Mouse (Mus musculus) lung, embryonic 14.5 days (tissue): Measurements from ENCODE around the gene Socs1. TPM values are rescaled to one million over a fixed set of nuclear protein-coding genes. Genes with fewer than 3 reads are reported as not detected.
A peak's percentile ranks its signal among the peaks of the same experiment; 100 is the strongest.

Experiments used
- ATAC-seq: fragments of 200-750 bp; cut with Nextera tagmentation; 2 replicates; pipeline ENCODE4 v1.8.0; 2017; ENCODE audit warnings: mild to moderate bottlenecking, moderate TSS enrichment, moderate library complexity; ENCODE audit not compliant: insufficient read depth
- DNase-seq: peaks from one replicate; pipeline ENCODE4 v3.0.0-alpha.2; 2015
- H3K27ac ChIP-seq: fragments of 300-500 bp; sonication (generic); 2 replicates; pipeline ENCODE4 v1.5.1; 2014; ENCODE audit warnings: low read depth, mild to moderate bottlenecking, moderate library complexity
- H3K27me3 ChIP-seq: fragments of 300-500 bp; sonication (generic); 2 replicates; pipeline ENCODE4 v1.6.1; 2014; ENCODE audit warnings: low read length, control low read depth; ENCODE audit not compliant: insufficient read depth
- H3K36me3 ChIP-seq: fragments of 300-500 bp; sonication (generic); 2 replicates; pipeline ENCODE4 v1.6.1; 2014; ENCODE audit warnings: control low read depth; ENCODE audit not compliant: insufficient read depth
- H3K4me1 ChIP-seq: fragments of 300-500 bp; sonication (generic); 2 replicates; pipeline ENCODE4 v1.6.1; 2014; ENCODE audit warnings: antibody characterized with exemption, control low read depth; ENCODE audit not compliant: insufficient read depth
- H3K4me2 ChIP-seq: fragments of 300-500 bp; sonication (generic); 2 replicates; pipeline ENCODE4 v1.6.1; 2014; ENCODE audit warnings: mild to moderate bottlenecking
- H3K4me3 ChIP-seq: fragments of 300-500 bp; sonication (generic); 2 replicates; pipeline ENCODE4 v1.5.1; 2014; ENCODE audit warnings: low read depth, low read length
- H3K9ac ChIP-seq: fragments of 300-500 bp; sonication (generic); 2 replicates; pipeline ENCODE4 v1.6.1; 2014
- H3K9me3 ChIP-seq: fragments of 300-500 bp; sonication (generic); 2 replicates; pipeline ENCODE4 v1.6.1; 2016; ENCODE audit warnings: low read depth, low read length, control low read depth
- CTCF ChIP-seq: IDR thresholded peaks from 2 replicates; pipeline ENCODE4 v1.5.1; 2016; ENCODE audit warnings: antibody characterized with exemption, low read depth
- WGBS: fragments of 180-500 bp; shearing (Covaris S2); extraction: QIAGEN DNeasy Blood & Tissue Kit; methylation state at CpG from one replicate; pipeline ENCODE4 v1.1.7; 2014; 5-methylcytosine and 5-hydroxymethylcytosine counted together
- polyA plus RNA-seq: library from polyadenylated mRNA; unstranded; fragments of >200 nt; fragmentation: Nextera tagmentation; extraction: Ambion mirVana; gene quantifications from 2 replicates; pipeline ENCODE4 v1.2.1, GENCODE M21; 2014

The Socs1 gene
- polyA plus RNA-seq, 1 experiment from 2014 or later = 9.1 TPM

- peak overlapping the region; percentile 98 for H3K4me2 ChIP-seq
- peak overlapping the region; percentile 32; the same call in 1 of the 2 replicates for H3K9ac ChIP-seq
- TF ChIP-seq CTCF = no peak
- no peak for ATAC-seq
- 47% methylated on average over 6 of the region's 6 CpGs for WGBS
- no peaks in the 10 kb centered on the region for H3K27me3 ChIP-seq
- DNase-seq = no peak
- H3K4me3 ChIP-seq = peak overlapping the region; percentile 70; the same call in 1 of the 2 replicates
- H3K27ac ChIP-seq = peak overlapping the region; percentile 84
- no peaks in the 10 kb centered on the region for H3K9me3 ChIP-seq
- peaks cover 23% of the 10 kb centered on the region for H3K4me1 ChIP-seq
- H3K36me3 ChIP-seq = no peaks in the 10 kb centered on the region
Observed at GRCm38 (mm10) chr16:10782377-10783151, 2.8 kb downstream of the Socs1 start.

GRCm38 (mm10) chr16:10781862-10782371 is 3.4 kb downstream of the Socs1 start:
- H3K27me3 ChIP-seq = no peaks in the 10 kb centered on the region
- no peaks in the 10 kb centered on the region for H3K36me3 ChIP-seq
- H3K4me3 ChIP-seq = peak overlapping the region; percentile 70; the same call in 1 of the 2 replicates
- peak overlapping the region; percentile 84 for H3K27ac ChIP-seq
- 36% methylated on average over 9 of the region's 9 CpGs for WGBS
- peaks cover 24% of the 10 kb centered on the region for H3K4me1 ChIP-seq
- no peak for ATAC-seq
- peak; percentile 72 for DNase-seq
- H3K9ac ChIP-seq = 0 out of 2 replicates have a peak overlapping the region, but pooled peaks have one; percentile 32
- no peak for TF ChIP-seq CTCF
- H3K4me2 ChIP-seq = peak overlapping the region; percentile 98
- H3K9me3 ChIP-seq = no peaks in the 10 kb centered on the region

GRCm38 (mm10) chr16:10780631-10781120 is 4.7 kb downstream of the Socs1 start:
- Histone ChIP-seq H3K36me3 (no peaks in the 10 kb centered on the region), H3K4me1 (peaks cover 19% of the 10 kb centered on the region)

GRCm38 (mm10) chr16:10777579-10778160 is 7.7 kb downstream of the Socs1 start:
- Histone ChIP-seq H3K27ac (no peak overlapping the region), H3K4me3 (no peak overlapping the region), H3K36me3 (no peaks in the 10 kb centered on the region), H3K4me1 (peaks cover 12% of the 10 kb centered on the region), H3K9me3 (no peaks in the 10 kb centered on the region), H3K4me2 (no peak overlapping the region), H3K27me3 (no peaks in the 10 kb centered on the region), H3K9ac (no peak overlapping the region)
- ATAC-seq = no peak
- no peak for TF ChIP-seq CTCF
- no peak for DNase-seq
- WGBS = 55% methylated on average over 5 of the region's 5 CpGs

More at GRCm38 (mm10) chr16:10780631-10781120, 4.7 kb downstream of the Socs1 start:
- H3K9ac ChIP-seq = no peak overlapping the region
- ATAC-seq (no peak), DNase-seq (no peak)
- 58% methylated on average over 5 of the region's 5 CpGs for WGBS
- peak overlapping the region; percentile 9; the same call in 1 of the 2 replicates for H3K27ac ChIP-seq
- no peak overlapping the region for H3K4me3 ChIP-seq
- H3K9me3 ChIP-seq = no peaks in the 10 kb centered on the region
- H3K4me2 ChIP-seq = no peak overlapping the region
- H3K27me3 ChIP-seq = no peaks in the 10 kb centered on the region
- TF ChIP-seq CTCF = no peak

GRCm38 (mm10) chr16:10776322-10776721 is 9.0 kb downstream of the Socs1 start:
- Histone ChIP-seq H3K4me2 (no peak overlapping the region), H3K27ac (no peak overlapping the region), H3K9me3 (no peaks in the 10 kb centered on the region), H3K4me1 (0 out of 2 replicates have a peak, but pooled peaks cover 5% of the 10 kb centered on the region), H3K36me3 (no peaks in the 10 kb centered on the region), H3K4me3 (no peak overlapping the region), H3K27me3 (no peaks in the 10 kb centered on the region), H3K9ac (no peak overlapping the region)
- ATAC-seq (no peak), DNase-seq (no peak)
- TF ChIP-seq CTCF = no peak
- 26% methylated on average over 7 of the region's 7 CpGs for WGBS

- H3K27me3 ChIP-seq = no peaks in the 10 kb centered on the region
- no peak for TF ChIP-seq CTCF
- ATAC-seq = no peak
Observed at GRCm38 (mm10) chr16:10774726-10775125, 10.6 kb downstream of the Socs1 start.

GRCm38 (mm10) chr16:10773543-10773942 is 11.8 kb downstream of the Socs1 start:
- WGBS = 78% methylated on average over 8 of the region's 8 CpGs
- Histone ChIP-seq H3K9me3 (no peaks in the 10 kb centered on the region), H3K4me3 (no peak overlapping the region), H3K4me2 (no peak overlapping the region), H3K9ac (no peak overlapping the region), H3K4me1 (0 out of 2 replicates have a peak, but pooled peaks cover 3% of the 10 kb centered on the region), H3K27me3 (no peaks in the 10 kb centered on the region), H3K36me3 (no peaks in the 10 kb centered on the region), H3K27ac (no peak overlapping the region)
- no peak for DNase-seq
- ATAC-seq = no peak
- TF ChIP-seq CTCF = no peak

More at GRCm38 (mm10) chr16:10774726-10775125, 10.6 kb downstream of the Socs1 start:
- Histone ChIP-seq H3K4me3 (no peak overlapping the region), H3K9me3 (no peaks in the 10 kb centered on the region), H3K36me3 (no peaks in the 10 kb centered on the region), H3K4me1 (0 out of 2 replicates have a peak, but pooled peaks cover 3% of the 10 kb centered on the region), H3K4me2 (no peak overlapping the region), H3K9ac (no peak overlapping the region), H3K27ac (no peak overlapping the region)
- DNase-seq = no peak
- 29% methylated on average over 4 of the region's 4 CpGs for WGBS
